Mouse (Mus musculus) forebrain, embryonic 13.5 days (tissue): ENCODE measurements around the gene Cldn10. TPM values are rescaled to one million over a fixed set of nuclear protein-coding genes. Genes with fewer than 3 reads are reported as not detected.

Source experiments
- polyA plus RNA-seq: library from polyadenylated mRNA; unstranded; fragments of >200 nt; fragmentation: Nextera tagmentation; extraction: Ambion mirVana; gene quantifications from 2 replicates; pipeline ENCODE4 v1.2.1, GENCODE M21; 2015

Gene Cldn10
- polyA plus RNA-seq, 1 experiment from 2014 or later: 0.57 TPM

Other genes starting within 250 kb of the Cldn10 start
- 0.96 and 1.2 TPM in 2 replicates for gene Abcc4, start 81.7 kb upstream of the Cldn10 start, polyA plus RNA-seq
- 27.2 and 28.1 TPM in 2 replicates for gene Dzip1, start 137.6 kb downstream of the Cldn10 start, polyA plus RNA-seq
- 17.4 and 17.5 TPM in 2 replicates for gene Dnajc3, start 150.1 kb downstream of the Cldn10 start, polyA plus RNA-seq